Mouse (Mus musculus) heart, postnatal 0 days (tissue): ENCODE data around the gene Lrrc4.

Experiments
- CTCF ChIP-seq: IDR thresholded peaks from 2 replicates; pipeline ENCODE4 v1.5.1; 2016; ENCODE audit warnings: antibody characterized with exemption, control low read depth, low read depth
- EP300 ChIP-seq: IDR thresholded peaks from 2 replicates; pipeline ENCODE4 v1.6.1; 2016; ENCODE audit warnings: antibody characterized with exemption, low read depth

DNA sequence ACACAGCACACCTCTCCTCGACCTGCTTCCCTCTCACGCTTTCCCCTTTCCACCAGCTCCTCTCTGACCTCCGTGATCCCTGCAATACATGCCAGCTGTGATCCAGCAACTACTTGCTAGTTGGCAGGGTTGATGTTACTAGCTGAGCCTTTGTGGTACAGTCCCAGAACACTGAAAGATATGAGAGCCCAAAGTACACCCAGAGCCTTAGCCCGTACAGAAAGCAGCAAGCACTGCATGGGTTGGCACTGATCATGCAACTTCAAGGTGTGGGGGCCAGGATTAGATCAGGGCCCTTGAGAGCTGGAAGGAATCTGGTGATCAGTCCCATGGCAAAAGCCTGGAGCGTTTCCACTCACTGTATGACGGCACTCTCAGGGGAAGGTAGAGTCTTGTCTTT is 16.1 kb upstream of the Lrrc4 start:
- TF ChIP-seq CTCF, result no peak
- no peak for TF ChIP-seq EP300
